Mouse (Mus musculus) embryonic facial prominence, embryonic 14.5 days (tissue): ENCODE measurements around the gene Tnfrsf14. TPM values are rescaled to one million over a fixed set of nuclear protein-coding genes. Genes with fewer than 3 reads are reported as not detected.

Source experiments
- ATAC-seq: fragments of 200-750 bp; cut with Nextera tagmentation; 2 replicates; pipeline ENCODE4 v1.8.0; 2017; ENCODE audit warnings: low read depth, moderate number of reproducible peaks, moderate TSS enrichment
- DNase-seq: peaks from one replicate; pipeline ENCODE4 v3.0.0-alpha.2; 2015; ENCODE audit warnings: low spot score
- H3K27ac ChIP-seq: fragments of 300-500 bp; sonication (generic); replicated peaks from 2 replicates; pipeline ENCODE4 v1.5.1; 2014; ENCODE audit warnings: low read depth, mild to moderate bottlenecking, low read length, moderate library complexity
- H3K27me3 ChIP-seq: fragments of 300-500 bp; sonication (generic); replicated peaks from 2 replicates; pipeline ENCODE4 v1.6.1; 2014; ENCODE audit warnings: low read length; ENCODE audit not compliant: control insufficient read depth, insufficient read depth
- H3K36me3 ChIP-seq: fragments of 300-500 bp; sonication (generic); 2 replicates; pipeline ENCODE4 v1.6.1; 2014; ENCODE audit warnings: low read length, mixed read lengths; ENCODE audit not compliant: control insufficient read depth, insufficient read depth
- H3K4me1 ChIP-seq: fragments of 300-500 bp; sonication (generic); 2 replicates; pipeline ENCODE4 v1.6.1; 2014; ENCODE audit warnings: antibody characterized with exemption, low read length; ENCODE audit not compliant: control insufficient read depth, insufficient read depth
- H3K4me2 ChIP-seq: fragments of 300-500 bp; sonication (generic); 2 replicates; pipeline ENCODE4 v1.6.1; 2014; ENCODE audit warnings: low read depth, mild to moderate bottlenecking, low read length, moderate library complexity, mixed read lengths
- H3K4me3 ChIP-seq: fragments of 300-500 bp; sonication (generic); 2 replicates; pipeline ENCODE4 v1.5.1; 2014; ENCODE audit warnings: low read depth, mild to moderate bottlenecking, low read length
- H3K9ac ChIP-seq: fragments of 300-500 bp; sonication (generic); 2 replicates; pipeline ENCODE4 v1.6.1; 2014; ENCODE audit warnings: low read depth, mild to moderate bottlenecking, low read length, moderate library complexity, mixed read lengths
- H3K9me3 ChIP-seq: fragments of 300-500 bp; sonication (generic); 2 replicates; pipeline ENCODE4 v1.6.1; 2016; ENCODE audit warnings: low read length; ENCODE audit not compliant: control insufficient read depth
- whole genome bisulfite sequencing: fragments of 180-500 bp; shearing (Covaris S2); extraction: QIAGEN DNeasy Blood & Tissue Kit; methylation state at CpG from one replicate; pipeline ENCODE4 v1.1.7; 2014; 5-methylcytosine and 5-hydroxymethylcytosine counted together
- polyA plus RNA-seq: library from polyadenylated mRNA; unstranded; fragments of >200 nt; fragmentation: Nextera tagmentation; extraction: Ambion mirVana; gene quantifications from 2 replicates; pipeline ENCODE4 v1.2.1, GENCODE M21; 2014

Tnfrsf14 gene
- polyA plus RNA-seq, 1 experiment from 2014 or later: 1.3 TPM

DNA sequence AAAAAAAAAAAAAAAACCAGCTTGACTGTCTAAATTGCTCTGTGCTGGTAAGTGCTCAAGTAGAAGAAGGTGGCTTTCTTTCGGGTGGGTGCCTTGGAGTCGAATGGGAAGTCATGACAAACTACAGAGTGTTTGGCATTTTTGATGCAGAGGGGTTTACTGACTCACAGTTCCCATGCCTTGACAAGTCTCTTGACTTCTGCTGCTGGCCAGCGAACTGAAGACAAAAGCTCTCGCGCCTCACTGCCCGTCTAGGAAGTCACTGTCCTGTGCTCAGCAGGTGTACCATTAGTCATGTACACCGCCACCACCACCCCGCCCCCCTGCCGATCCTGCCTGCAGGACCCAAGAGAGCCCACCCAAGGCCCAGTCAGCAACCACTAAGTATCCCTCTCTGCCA is 28.2 kb upstream of the Tnfrsf14 start:
- Histone ChIP-seq H3K9ac (no peak overlapping the region), H3K4me3 (no peak overlapping the region), H3K27me3 (peaks cover 90% of the 10 kb centered on the region), H3K27ac (no peak overlapping the region), H3K9me3 (no peaks in the 10 kb centered on the region), H3K36me3 (no peaks in the 10 kb centered on the region), H3K4me1 (peaks cover 34% of the 10 kb centered on the region), H3K4me2 (no peak overlapping the region)
- ATAC-seq (no peak), DNase-seq (no peak)
- WGBS: 40% methylated on average over 9 of the region's 9 CpGs

DNA sequence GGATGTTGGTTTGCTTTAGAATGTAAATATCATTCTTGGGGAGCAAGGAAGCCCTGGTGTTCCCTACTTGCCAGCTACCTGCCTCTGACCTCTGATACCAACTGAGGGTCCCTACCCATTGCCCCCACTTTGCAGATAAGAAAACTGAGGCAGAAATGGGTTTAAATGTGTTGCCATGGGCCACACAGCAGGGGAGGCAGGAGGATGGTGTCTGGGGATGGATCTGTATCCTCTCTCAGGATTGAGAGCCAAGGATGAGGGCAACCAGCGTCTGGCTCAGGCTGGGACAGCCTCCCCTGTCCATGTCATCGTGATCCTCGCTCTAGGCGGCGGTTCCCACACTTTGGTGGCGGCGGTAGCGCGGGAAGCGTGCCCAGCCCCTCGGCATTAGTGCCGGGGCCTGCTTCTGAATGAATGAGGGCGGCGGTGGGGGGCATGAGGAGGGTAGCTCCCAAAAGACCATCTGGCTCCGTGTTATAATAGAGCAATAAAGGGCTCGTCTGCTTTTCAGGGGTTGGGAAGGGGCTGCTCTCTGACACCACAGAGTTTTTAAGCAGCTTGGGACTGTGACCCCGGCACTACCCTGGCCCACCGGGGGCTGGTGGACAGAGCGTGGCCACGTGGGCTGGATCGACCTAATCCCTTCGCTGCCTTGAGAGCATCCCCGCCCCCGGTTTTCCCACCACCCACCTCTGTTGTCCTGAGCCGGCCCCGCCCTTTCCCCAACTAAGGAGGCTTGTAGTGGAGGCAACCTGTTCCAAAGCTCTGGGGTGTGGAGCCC is 24.3 kb upstream of the Tnfrsf14 start:
- Histone ChIP-seq H3K27me3 (peaks cover 72% of the 10 kb centered on the region), H3K9me3 (no peaks in the 10 kb centered on the region), H3K9ac (no peak overlapping the region), H3K4me3 (no peak overlapping the region), H3K27ac (no peak overlapping the region), H3K4me2 (peak overlapping the region; percentile 18; the same call in 1 of the 2 replicates), H3K4me1 (peaks cover 12% of the 10 kb centered on the region; the same call in 1 of the 2 replicates), H3K36me3 (no peaks in the 10 kb centered on the region)
- peak; percentile 64 for DNase-seq
- ATAC-seq: peak; percentile 48; the same call in 1 of the 2 replicates
- whole genome bisulfite sequencing: under 1% methylated on average over 26 of the region's 26 CpGs

DNA sequence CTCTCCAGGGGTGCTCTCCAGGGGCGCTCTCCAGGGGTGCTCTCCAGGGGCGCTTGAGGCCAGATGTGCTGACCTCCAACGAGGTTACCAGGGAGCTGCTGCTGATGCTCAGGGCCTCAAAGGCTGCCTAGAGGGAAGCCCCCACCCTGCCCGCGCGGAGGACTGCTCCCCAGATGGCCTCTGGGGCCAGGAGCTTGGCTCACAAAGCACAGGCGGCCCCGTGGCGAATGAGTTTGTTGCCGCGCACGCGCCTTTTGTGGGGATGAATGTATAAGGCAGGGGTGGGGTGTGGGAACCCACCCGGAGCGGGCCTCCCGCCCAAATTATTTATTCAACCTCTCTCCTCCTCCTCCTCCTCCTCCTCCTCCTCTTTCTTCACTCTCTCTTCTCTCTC is 21.2 kb upstream of the Tnfrsf14 start:
- H3K27me3 ChIP-seq: peaks cover 50% of the 10 kb centered on the region
- no peaks in the 10 kb centered on the region for H3K36me3 ChIP-seq
- no peak overlapping the region for H3K4me3 ChIP-seq
- 11% methylated on average over 10 of the region's 16 CpGs for WGBS
- peak overlapping the region; percentile 20; the same call in 1 of the 2 replicates for H3K4me2 ChIP-seq
- H3K9me3 ChIP-seq: no peaks in the 10 kb centered on the region
- ATAC-seq: no peak
- H3K9ac ChIP-seq: no peak overlapping the region
- peak; percentile 59 for DNase-seq
- H3K4me1 ChIP-seq: peaks cover 8% of the 10 kb centered on the region; the same call in 1 of the 2 replicates
- no peak overlapping the region for H3K27ac ChIP-seq

DNA sequence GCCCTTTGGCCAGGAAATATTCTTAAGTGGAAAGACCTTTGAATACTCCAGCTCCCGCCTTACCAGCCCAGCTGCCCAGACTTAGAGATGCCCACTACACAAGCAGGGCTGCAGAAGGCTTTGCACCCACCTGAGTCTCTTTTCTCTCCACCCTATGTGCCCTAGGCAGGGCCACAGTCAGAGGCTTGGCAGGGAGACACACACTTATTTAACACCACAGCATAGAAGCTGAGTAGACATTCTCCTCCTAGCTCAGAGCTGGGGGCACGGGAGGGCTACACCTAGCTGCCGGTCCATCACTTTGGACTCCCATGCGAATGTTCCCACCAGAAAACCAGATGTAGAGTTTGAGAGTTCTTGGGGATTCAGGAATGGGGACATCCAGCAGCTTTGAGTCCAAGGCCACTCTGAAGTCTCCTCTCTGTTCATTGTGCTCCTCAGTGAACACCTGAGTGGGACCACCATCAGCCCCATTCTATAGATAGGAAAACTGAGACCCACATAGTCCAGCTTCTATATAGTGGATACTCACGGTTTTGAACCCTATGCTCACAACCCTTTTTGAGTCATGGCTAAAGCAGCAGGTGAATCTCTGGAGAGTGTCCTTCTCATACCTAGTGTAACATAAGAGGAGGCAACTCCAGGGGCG is 20.7 kb upstream of the Tnfrsf14 start:
- no peak overlapping the region for H3K4me3 ChIP-seq
- peaks cover 45% of the 10 kb centered on the region for H3K27me3 ChIP-seq
- peaks cover 8% of the 10 kb centered on the region; the same call in 1 of the 2 replicates for H3K4me1 ChIP-seq
- no peak overlapping the region for H3K27ac ChIP-seq
- no peaks in the 10 kb centered on the region for H3K9me3 ChIP-seq
- DNase-seq (no peak), ATAC-seq (no peak)
- peak overlapping the region; percentile 20; the same call in 1 of the 2 replicates for H3K4me2 ChIP-seq
- no peak overlapping the region for H3K9ac ChIP-seq
- no peaks in the 10 kb centered on the region for H3K36me3 ChIP-seq
- 61% methylated on average over 6 of the region's 6 CpGs for WGBS

DNA sequence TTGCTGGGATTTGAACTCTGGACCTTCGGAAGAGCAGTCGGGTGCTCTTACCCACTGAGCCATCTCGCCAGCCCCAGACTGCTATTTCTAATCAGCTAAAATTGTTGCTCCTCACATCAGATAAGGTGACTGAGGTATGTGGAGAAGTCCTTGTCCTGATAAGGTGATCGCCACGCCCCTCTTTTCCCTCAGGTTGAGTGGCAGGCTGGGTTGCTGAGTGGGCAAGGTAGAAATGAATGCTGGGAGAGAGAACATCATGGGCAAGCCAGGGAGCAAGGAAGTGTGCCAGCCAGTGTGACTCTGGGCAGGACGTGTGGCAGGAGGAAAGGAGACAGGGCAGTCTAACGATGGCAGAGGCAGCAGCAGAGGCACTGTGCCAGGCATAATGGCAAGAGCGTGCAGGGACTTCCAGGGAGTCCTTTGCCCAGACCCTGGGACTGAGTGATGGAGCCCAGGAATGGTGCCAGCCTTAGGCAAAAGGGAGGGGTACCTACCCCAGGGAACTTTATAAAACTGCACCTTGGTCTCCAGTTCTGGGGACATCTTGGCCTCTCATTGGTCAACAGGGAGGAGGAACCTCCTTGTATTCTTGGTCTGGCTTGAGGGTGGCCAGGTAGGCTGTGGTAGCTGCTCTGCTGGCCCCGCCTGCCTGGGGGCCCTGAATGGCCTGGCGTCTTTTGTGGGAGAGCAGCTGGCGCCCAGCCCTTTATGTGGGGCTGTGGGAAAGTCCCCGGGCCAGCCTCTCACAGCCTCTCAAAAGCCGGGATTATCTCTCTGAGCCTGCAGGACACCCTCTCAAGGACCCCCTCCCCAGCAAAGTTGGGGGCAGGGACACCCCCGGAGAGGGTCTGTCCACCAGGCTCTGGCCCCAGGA is 19.9 kb upstream of the Tnfrsf14 start:
- Histone ChIP-seq H3K4me2 (no peak overlapping the region), H3K27ac (no peak overlapping the region), H3K4me3 (no peak overlapping the region), H3K36me3 (no peaks in the 10 kb centered on the region), H3K9me3 (no peaks in the 10 kb centered on the region), H3K9ac (no peak overlapping the region), H3K4me1 (peaks cover 8% of the 10 kb centered on the region; the same call in 1 of the 2 replicates), H3K27me3 (peaks cover 37% of the 10 kb centered on the region)
- WGBS: 48% methylated on average over 14 of the region's 14 CpGs
- no peak; the same call in 1 of the 2 replicates for ATAC-seq
- DNase-seq: no peak

DNA sequence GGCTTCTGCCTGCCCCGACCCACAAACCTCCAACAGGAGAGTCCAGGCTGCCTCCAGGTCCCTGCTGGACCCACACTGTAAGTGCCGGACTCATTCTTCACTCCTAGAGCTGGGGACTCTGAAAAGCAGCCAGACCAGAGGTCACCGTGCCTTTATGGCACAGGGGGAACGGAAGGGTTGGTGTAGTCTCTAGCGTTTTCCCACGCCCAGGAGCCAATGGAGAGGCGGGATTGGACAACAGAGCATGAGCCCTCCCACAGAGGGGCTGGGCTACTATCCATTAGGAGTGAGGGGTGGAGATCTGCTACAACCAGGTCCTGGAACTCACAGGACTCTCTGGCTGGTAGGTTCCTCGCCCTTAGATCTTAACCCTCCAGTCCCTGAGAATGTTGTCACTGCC is 18.0 kb upstream of the Tnfrsf14 start:
- H3K27ac ChIP-seq: no peak overlapping the region
- no peaks in the 10 kb centered on the region for H3K9me3 ChIP-seq
- DNase-seq (peak; percentile 90), ATAC-seq (peak; percentile 93)
- H3K27me3 ChIP-seq: peaks cover 20% of the 10 kb centered on the region
- H3K4me3 ChIP-seq: peak overlapping the region; percentile 17
- H3K4me1 ChIP-seq: peaks cover 4% of the 10 kb centered on the region; the same call in 1 of the 2 replicates
- no peaks in the 10 kb centered on the region for H3K36me3 ChIP-seq
- no peak overlapping the region for H3K9ac ChIP-seq
- WGBS: 2% methylated on average over 8 of the region's 8 CpGs
- peak overlapping the region; percentile 44 for H3K4me2 ChIP-seq

DNA sequence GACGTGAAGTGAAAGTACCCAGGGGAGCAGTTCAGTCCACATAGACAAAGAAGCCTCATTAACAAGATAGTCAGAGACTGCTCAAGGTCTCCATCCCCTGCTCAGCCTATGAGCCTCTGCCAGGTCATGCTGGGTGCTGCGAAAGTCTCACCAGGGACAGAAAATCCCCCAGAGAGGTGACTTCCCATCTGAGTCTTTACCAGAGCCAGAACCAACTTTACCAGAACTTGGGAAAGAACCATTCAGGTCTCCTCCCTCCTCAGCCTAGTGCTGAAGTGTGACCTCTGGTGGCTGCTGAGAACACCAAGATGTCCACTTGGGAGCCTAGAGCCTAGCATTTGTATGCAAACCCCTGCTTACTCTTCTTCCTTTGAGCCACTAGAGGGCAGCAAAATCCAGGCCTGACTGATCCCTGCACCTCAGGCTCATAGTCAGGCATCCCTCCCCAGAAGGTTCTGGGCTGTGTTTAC is 15.8 kb upstream of the Tnfrsf14 start:
- no peak overlapping the region for H3K27ac ChIP-seq
- H3K4me1 ChIP-seq: no peaks in the 10 kb centered on the region
- no peaks in the 10 kb centered on the region for H3K9me3 ChIP-seq
- H3K9ac ChIP-seq: no peak overlapping the region
- 40% methylated on average over 2 of the region's 2 CpGs for WGBS
- H3K27me3 ChIP-seq: peaks cover 3% of the 10 kb centered on the region
- no peak overlapping the region for H3K4me3 ChIP-seq
- DNase-seq (peak; percentile 90), ATAC-seq (peak; percentile 74)
- H3K4me2 ChIP-seq: no peak overlapping the region
- H3K36me3 ChIP-seq: no peaks in the 10 kb centered on the region

- Histone ChIP-seq H3K4me3 (no peak overlapping the region), H3K4me2 (no peak overlapping the region), H3K4me1 (no peaks in the 10 kb centered on the region), H3K27me3 (no peaks in the 10 kb centered on the region), H3K9me3 (no peaks in the 10 kb centered on the region), H3K36me3 (no peaks in the 10 kb centered on the region), H3K9ac (no peak overlapping the region), H3K27ac (no peak overlapping the region)
- no peak for ATAC-seq
- DNase-seq: no peak
- 88% methylated on average over 6 of the region's 6 CpGs for WGBS
These were observed 15.1 kb upstream of the Tnfrsf14 start for GRCm38 (mm10) chr4:154943323-154944039.
